Mouse (Mus musculus): ENCODE results near the gene U2af1l4.

Gene U2af1l4

DNA sequence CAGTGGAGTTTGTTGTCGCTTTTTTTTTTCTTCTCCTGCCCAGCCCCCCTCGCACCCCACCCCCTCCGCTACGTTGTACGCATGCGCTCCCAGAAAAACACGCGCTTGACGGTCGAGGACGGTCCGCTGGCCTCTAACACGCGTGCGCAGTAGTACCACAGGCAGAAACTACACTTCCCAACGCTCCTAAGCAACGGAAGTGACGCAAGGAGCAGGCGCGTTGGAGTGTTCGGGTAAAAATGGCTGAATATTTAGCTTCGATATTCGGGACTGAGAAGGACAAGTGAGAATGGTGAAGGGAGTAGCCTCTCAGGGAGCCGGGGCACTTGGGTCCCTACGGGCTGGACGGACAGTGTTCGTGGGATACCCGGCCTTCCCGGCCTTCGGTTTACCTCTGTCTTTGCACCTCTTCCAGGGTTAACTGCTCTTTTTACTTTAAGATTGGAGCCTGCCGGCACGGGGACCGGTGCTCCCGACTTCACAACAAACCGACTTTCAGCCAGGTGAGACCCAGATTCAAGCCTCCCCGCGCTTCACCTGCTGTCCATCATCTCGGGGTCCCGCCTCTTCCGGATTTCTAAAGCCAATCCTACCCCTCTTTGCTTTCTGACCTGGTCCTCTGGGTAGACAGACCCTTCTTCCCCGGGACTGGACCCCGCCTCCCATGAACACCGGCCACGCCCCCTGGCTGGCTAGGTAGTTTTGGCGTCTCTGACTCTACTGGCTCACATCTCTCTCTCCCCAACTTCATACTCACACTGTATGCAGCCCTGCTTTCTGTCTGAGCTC is at the start of gene U2af1l4, which contains the start of the genes Gm49396 and Psenen:
Gene U2af1l4 (plus strand): TSS at position 185 of the 789 bp plus-strand sequence.
Gene Gm49396 (plus strand): TSS at position 228 of the 789 bp plus-strand sequence.
Gene Psenen (minus strand): TSS at position 511 of the 789 bp plus-strand sequence.
- no peaks in the 10 kb centered on the region for H3K27me3 ChIP-seq (ENCODE audit: control insufficient read depth, insufficient read depth, low read length, poor library complexity, severe bottlenecking)
- DNase-seq (ENCODE audit: low read depth, low spot score): peak; percentile 99
- H3K36me3 ChIP-seq (ENCODE audit: control insufficient read depth, insufficient read depth, low read length, poor library complexity, severe bottlenecking): peaks cover 10% of the 10 kb centered on the region

GRCm38 (mm10) chr7:30515003-30515760 is 47.9 kb upstream of the U2af1l4 start:
- H3K27me3 ChIP-seq (ENCODE audit: control insufficient read depth, insufficient read depth, low read length, poor library complexity, severe bottlenecking): no peaks in the 10 kb centered on the region
- DNase-seq (ENCODE audit: low read depth, low spot score): no peak
- no peaks in the 10 kb centered on the region for H3K36me3 ChIP-seq (ENCODE audit: control insufficient read depth, insufficient read depth, low read length, poor library complexity, severe bottlenecking)

GRCm38 (mm10) chr7:30518325-30518724 is 44.8 kb upstream of the U2af1l4 start:
- DNase-seq (ENCODE audit: low read depth, low spot score): no peak
- no peaks in the 10 kb centered on the region for H3K27me3 ChIP-seq (ENCODE audit: control insufficient read depth, insufficient read depth, low read length, poor library complexity, severe bottlenecking)
- H3K36me3 ChIP-seq (ENCODE audit: control insufficient read depth, insufficient read depth, low read length, poor library complexity, severe bottlenecking): no peaks in the 10 kb centered on the region

- no peaks in the 10 kb centered on the region for H3K27me3 ChIP-seq (ENCODE audit: control insufficient read depth, insufficient read depth, low read length, poor library complexity, severe bottlenecking)
- H3K36me3 ChIP-seq (ENCODE audit: control insufficient read depth, insufficient read depth, low read length, poor library complexity, severe bottlenecking): no peaks in the 10 kb centered on the region
- no peak for DNase-seq (ENCODE audit: low read depth, low spot score)
Measured at GRCm38 (mm10) chr7:30520396-30520795, 42.7 kb upstream of the U2af1l4 start.

GRCm38 (mm10) chr7:30520856-30521255 is 42.2 kb upstream of the U2af1l4 start:
- Histone ChIP-seq H3K36me3 (ENCODE audit: control insufficient read depth, insufficient read depth, low read length, poor library complexity, severe bottlenecking) (no peaks in the 10 kb centered on the region), H3K27me3 (ENCODE audit: control insufficient read depth, insufficient read depth, low read length, poor library complexity, severe bottlenecking) (no peaks in the 10 kb centered on the region)
- DNase-seq (ENCODE audit: low read depth, low spot score): no peak

GRCm38 (mm10) chr7:30522871-30523270 is 40.2 kb upstream of the U2af1l4 start:
- no peak for DNase-seq (ENCODE audit: low read depth, low spot score)
- H3K27me3 ChIP-seq (ENCODE audit: control insufficient read depth, insufficient read depth, low read length, poor library complexity, severe bottlenecking): no peaks in the 10 kb centered on the region
- no peaks in the 10 kb centered on the region for H3K36me3 ChIP-seq (ENCODE audit: control insufficient read depth, insufficient read depth, low read length, poor library complexity, severe bottlenecking)

DNA sequence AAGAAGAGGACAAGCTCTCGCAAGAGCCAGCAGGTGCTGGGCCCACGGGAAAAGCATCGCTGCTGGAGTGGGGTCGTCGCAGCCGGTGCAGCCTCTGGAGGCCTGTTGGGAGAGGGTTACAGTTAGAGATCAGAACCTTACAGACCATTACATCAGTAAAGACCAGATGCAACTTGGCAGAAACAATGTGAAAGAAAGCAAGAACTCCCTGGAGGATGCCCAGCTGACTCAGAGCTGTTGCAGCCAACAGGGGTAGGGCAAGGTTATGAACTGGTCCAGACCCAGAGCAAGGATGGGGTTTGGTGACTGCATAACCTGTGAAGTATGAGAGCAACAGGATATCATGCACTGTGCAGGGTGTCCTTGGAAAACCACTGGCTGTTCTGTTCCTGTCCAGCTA is 38.6 kb upstream of the U2af1l4 start:
- Histone ChIP-seq H3K27me3 (ENCODE audit: control insufficient read depth, insufficient read depth, low read length, poor library complexity, severe bottlenecking) (no peaks in the 10 kb centered on the region), H3K36me3 (ENCODE audit: control insufficient read depth, insufficient read depth, low read length, poor library complexity, severe bottlenecking) (no peaks in the 10 kb centered on the region)
- DNase-seq (ENCODE audit: low read depth, low spot score): no peak

DNA sequence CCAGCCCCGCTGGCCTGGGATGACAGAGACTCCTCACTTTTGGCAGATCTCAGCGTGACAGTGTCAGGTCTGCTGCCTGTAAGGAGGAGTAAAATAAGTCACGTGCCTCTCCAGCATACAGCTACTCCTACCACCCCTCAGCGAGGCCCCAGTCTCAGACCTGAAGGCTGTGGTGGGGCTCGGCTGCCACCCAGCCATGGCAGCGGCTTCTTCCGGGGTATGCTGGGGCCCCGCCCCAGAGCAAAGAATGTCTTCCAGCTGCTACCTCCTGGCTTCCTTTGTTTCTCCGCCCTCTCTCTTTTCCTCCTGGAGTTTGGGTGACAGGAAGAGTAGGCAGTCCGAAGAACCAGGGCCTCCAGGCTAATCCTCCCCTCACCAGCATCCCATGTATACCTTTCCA is 37.1 kb upstream of the U2af1l4 start:
- H3K36me3 ChIP-seq (ENCODE audit: control insufficient read depth, insufficient read depth, low read length, poor library complexity, severe bottlenecking): no peaks in the 10 kb centered on the region
- H3K27me3 ChIP-seq (ENCODE audit: control insufficient read depth, insufficient read depth, low read length, poor library complexity, severe bottlenecking): no peaks in the 10 kb centered on the region
- no peak for DNase-seq (ENCODE audit: low read depth, low spot score)

GRCm38 (mm10) chr7:30526399-30526798 is 36.7 kb upstream of the U2af1l4 start:
- Histone ChIP-seq H3K27me3 (ENCODE audit: control insufficient read depth, insufficient read depth, low read length, poor library complexity, severe bottlenecking) (no peaks in the 10 kb centered on the region), H3K36me3 (ENCODE audit: control insufficient read depth, insufficient read depth, low read length, poor library complexity, severe bottlenecking) (no peaks in the 10 kb centered on the region)
- DNase-seq (ENCODE audit: low read depth, low spot score): no peak

DNA sequence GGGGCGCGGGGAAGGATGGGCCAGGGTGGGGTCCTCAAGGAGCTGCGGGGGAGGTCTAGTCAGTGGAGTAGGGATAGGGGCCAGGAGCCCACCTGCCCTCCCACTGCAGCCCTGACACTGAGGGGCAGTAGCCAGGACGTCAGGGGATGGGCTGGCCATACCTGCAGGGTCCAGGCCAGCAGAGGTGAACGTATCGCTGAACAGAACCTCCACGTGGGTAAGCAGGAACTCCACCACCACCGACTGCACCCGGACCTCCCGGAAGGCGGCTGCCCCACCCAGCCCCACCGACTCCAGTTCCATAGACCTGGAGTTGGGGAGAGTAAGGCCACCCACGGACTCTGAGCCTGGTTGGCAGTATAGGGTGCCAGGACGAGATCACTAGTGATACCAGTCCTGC is 36.1 kb upstream of the U2af1l4 start:
- Histone ChIP-seq H3K27me3 (ENCODE audit: control insufficient read depth, insufficient read depth, low read length, poor library complexity, severe bottlenecking) (no peaks in the 10 kb centered on the region), H3K36me3 (ENCODE audit: control insufficient read depth, insufficient read depth, low read length, poor library complexity, severe bottlenecking) (no peaks in the 10 kb centered on the region)
- DNase-seq (ENCODE audit: low read depth, low spot score): no peak

GRCm38 (mm10) chr7:30531291-30531815 is 31.7 kb upstream of the U2af1l4 start:
- no peak for DNase-seq (ENCODE audit: low read depth, low spot score)
- Histone ChIP-seq H3K36me3 (ENCODE audit: control insufficient read depth, insufficient read depth, low read length, poor library complexity, severe bottlenecking) (no peaks in the 10 kb centered on the region), H3K27me3 (ENCODE audit: control insufficient read depth, insufficient read depth, low read length, poor library complexity, severe bottlenecking) (no peaks in the 10 kb centered on the region)

GRCm38 (mm10) chr7:30532931-30533330 is 30.2 kb upstream of the U2af1l4 start:
- H3K27me3 ChIP-seq (ENCODE audit: control insufficient read depth, insufficient read depth, low read length, poor library complexity, severe bottlenecking): no peaks in the 10 kb centered on the region
- no peaks in the 10 kb centered on the region for H3K36me3 ChIP-seq (ENCODE audit: control insufficient read depth, insufficient read depth, low read length, poor library complexity, severe bottlenecking)
- no peak for DNase-seq (ENCODE audit: low read depth, low spot score)

DNA sequence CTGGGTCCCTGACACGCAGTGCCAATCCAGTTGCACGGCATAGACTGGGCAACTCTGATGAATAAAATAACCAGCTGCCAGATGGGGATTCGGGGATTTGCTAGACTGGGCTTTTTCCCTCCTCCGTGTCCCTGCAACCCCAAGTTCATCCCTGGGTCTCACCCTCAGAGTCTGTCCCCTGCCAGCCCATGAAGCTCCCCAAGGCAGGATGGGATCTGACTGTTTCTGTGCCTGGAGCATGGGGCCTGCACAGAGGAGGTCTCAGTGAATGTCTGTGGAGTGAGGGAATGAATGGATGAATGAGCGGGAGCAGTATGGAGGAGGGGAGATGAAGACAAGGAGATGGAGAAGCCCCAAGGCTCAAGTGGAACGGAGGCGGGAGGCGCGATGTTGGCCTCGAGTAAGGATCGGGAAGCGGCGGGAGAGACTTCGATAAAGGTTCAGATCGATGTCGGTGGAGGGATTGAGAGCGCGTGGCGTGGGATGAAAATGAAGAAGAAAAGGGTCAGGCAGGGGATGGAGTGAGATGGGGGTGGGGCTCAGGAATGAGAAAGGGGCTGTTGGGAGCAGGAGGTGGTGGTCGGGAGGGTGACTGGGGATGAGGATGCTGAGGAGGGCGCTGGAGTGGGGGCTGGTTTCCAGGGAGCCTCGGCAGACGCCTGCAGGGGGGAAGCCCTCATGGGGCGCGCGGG is 29.0 kb upstream of the U2af1l4 start:
- peak; percentile 15 for DNase-seq (ENCODE audit: low read depth, low spot score)
- Histone ChIP-seq H3K27me3 (ENCODE audit: control insufficient read depth, insufficient read depth, low read length, poor library complexity, severe bottlenecking) (no peaks in the 10 kb centered on the region), H3K36me3 (ENCODE audit: control insufficient read depth, insufficient read depth, low read length, poor library complexity, severe bottlenecking) (no peaks in the 10 kb centered on the region)

GRCm38 (mm10) chr7:30534633-30535577 is 28.2 kb upstream of the U2af1l4 start, which contains the start of gene Arhgap33:
Gene Arhgap33 (minus strand): TSS chr7:30535060.
- DNase-seq (ENCODE audit: low read depth, low spot score): peak; percentile 98
- Histone ChIP-seq H3K36me3 (ENCODE audit: control insufficient read depth, insufficient read depth, low read length, poor library complexity, severe bottlenecking) (no peaks in the 10 kb centered on the region), H3K27me3 (ENCODE audit: control insufficient read depth, insufficient read depth, low read length, poor library complexity, severe bottlenecking) (no peaks in the 10 kb centered on the region)
